Mouse (Mus musculus) ES-CJ7 (cell line): ENCODE results near the gene Palm2.

Source experiments
- DNase-seq: peaks from one replicate; pipeline ENCODE4 v3.0.0; 2011; ENCODE audit warnings: low read depth, low spot score

Gene Palm2

DNA sequence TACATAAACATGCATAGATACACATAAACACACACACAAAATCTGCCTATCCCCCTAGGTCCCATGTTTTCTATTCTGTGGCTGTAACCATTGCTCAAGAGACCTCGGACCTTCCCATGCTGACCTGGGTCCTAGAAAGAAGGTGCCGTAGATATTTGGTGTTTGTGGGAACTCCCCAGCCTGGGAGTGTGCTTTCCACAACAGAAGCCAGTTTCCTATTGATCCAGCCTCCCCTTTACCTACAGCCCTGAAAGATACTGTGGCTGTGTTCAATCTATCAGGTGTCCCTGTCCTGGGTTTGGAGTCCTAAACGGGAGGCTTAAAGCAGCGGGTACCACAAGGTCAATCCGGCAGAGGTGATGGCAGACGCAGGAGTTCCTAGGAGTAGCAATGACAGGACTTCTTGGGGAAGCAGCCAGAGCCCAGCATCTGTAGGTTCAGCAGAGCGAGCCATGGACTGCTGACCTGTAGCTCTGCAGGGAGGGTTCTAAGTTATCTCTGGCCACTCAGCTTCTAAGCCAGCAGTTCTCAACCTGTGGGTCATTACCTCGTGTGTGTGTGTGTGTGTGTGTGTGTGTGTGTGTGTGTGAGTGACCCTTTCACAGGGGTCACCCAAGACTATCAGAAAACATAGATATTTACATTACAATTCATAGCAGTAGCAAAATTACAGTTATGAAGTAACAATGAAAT lies 79.3 kb downstream of the Palm2 start:
- no peak for DNase-seq

DNA sequence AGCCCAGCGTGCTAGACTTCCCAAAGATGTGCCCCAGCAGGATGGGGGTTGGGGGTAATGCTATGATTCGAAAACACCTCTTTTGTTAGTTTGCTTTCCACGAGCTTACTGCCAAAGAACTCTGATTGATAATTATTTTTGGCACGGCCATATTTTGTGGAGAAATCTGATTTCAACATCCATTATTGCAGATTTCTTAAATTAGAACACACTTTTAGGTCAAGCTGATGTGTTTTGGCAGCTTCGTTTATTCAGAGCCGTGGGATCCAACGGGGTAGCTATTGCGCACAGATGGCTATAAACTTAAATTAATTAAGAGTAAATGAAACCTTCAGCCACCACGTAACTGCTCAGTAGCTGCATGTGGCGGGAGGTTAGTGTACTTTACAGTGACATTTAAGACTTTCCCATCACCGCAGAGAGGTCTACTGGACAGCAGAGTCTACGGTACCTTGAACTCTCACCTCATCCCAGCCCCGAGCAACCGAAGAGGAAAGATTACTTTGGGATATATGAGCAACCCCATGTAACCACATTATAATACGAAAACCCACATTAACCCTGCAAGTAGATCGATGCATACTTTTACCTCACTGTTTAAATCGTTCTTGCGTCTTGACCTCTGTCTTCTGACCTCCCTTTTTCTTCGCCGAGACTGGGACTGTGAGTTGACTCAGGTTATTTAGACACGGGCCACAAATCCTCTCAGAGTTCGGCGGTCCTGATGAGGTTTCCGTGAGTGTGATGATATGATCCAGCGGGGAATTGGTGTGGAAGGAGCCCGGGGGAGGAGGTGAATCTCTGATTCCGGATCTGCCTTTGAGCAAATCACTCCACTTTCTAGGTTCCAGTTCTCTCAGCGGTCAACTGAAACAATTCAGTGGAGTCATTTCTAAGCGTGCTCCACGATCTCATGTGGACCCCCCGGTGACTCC lies 80.2 kb downstream of the Palm2 start:
- no peak for DNase-seq

DNA sequence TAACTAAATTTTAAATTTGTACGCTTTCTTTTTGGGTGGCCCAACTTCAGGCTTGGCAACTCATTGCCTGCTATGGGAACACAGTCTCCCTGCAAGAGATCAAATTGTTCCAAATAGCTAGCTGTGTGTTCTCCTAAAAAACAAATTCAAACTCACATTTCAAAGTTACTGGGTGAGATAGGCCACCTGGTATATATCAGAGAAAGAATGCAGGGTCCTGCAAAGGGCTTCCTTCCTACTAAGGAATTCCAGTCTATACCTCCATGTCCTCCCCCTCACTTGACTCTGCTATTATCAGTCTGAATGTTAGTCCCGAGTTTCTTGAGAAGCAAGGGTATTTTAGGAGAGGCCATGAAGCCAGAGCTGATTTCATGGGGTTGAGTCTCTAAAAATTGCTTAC lies 81.3 kb downstream of the Palm2 start:
- no peak for DNase-seq

- DNase-seq = no peak
Measured at GRCm38 (mm10) chr4:57523456-57523855, 89.4 kb downstream of the Palm2 start.

GRCm38 (mm10) chr4:57524461-57524860 lies 90.4 kb downstream of the Palm2 start:
- no peak for DNase-seq

GRCm38 (mm10) chr4:57525221-57526011 lies 91.4 kb downstream of the Palm2 start:
- no peak for DNase-seq

- DNase-seq = no peak
Measured at GRCm38 (mm10) chr4:57528296-57528695, 94.2 kb downstream of the Palm2 start.

- DNase-seq = no peak
Measured at GRCm38 (mm10) chr4:57533686-57534085, 99.6 kb downstream of the Palm2 start.

GRCm38 (mm10) chr4:57534232-57534631 lies 100.2 kb downstream of the Palm2 start:
- DNase-seq = no peak

- DNase-seq = peak; percentile 9
Measured at GRCm38 (mm10) chr4:57535087-57535486, 101.0 kb downstream of the Palm2 start.

DNA sequence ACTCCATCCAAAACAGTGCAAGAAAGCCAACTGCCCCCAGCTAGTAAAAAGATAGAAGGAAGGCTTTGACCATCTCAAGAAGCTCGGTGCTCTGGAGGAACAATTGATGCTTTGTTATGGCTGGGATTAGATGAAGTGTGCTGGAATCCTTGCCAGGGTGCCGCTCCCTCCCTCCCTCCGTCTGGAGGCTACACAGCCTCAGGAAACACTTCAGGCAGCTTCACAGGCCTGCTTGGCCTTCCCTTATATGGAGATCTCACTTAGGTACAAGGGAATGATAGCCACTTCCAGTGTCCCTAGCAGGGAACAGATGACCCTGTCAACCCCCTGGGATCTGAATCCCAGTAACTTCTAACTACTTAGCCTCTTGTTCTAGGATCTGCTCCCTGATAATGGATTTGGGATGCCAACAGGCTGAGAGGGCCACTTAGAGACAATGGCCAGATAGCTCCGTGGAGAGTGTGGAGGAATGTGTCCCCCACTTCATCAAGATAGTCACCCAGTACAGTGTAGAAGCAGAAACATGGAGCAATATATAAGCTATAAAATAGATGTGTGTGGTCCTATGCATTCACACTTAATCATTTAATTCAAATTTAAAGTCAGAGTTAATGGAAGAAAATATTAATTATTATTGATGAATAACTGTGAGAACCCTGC lies 104.1 kb downstream of the Palm2 start:
- DNase-seq = peak; percentile 22

GRCm38 (mm10) chr4:57543692-57544256 lies 109.7 kb downstream of the Palm2 start:
- DNase-seq = peak; percentile 48

- DNase-seq = no peak
Measured at GRCm38 (mm10) chr4:57547785-57548184, 113.7 kb downstream of the Palm2 start.

DNA sequence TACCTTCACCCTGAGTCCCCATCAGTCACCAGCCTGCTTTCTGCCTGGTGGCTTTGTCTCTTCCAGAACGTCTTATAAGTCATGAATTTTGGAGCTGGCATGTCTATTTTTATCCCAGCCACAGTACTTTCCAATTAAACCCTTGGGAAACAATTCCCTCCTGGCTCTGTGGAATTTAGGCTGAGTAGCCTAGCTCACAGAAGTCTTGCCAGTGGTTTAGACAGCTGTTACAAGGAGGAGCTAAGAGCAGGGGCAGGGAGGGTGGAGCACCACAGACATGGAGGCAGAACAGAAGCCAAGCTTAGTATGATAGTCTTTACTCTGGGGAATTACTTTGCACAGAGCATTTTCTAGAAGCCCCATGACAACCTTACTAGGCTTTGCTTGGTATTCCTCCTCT lies 116.2 kb downstream of the Palm2 start:
- DNase-seq = no peak

DNA sequence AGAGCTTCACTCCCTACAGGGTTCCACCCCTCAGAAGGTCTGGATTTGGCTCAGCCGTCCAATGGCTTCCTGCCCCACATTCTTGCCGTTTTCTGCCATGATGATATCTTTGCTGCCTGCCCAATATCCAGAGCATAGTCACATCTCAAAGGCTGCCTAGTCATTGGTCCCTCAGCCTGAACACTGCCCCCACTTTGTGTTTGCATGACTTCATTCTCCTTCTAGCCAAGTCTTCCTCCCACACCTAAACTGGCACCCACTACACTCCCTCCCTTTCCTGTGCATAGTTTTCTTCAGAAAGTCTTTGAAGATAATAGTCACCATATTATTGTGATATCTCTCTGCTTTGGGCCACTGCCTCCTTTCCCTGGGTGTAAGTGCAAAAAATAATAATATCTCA lies 123.1 kb downstream of the Palm2 start:
- DNase-seq = no peak

GRCm38 (mm10) chr4:57559438-57559837 lies 125.4 kb downstream of the Palm2 start:
- no peak for DNase-seq

GRCm38 (mm10) chr4:57560010-57560409 lies 126.0 kb downstream of the Palm2 start:
- DNase-seq = peak; percentile 22

DNA sequence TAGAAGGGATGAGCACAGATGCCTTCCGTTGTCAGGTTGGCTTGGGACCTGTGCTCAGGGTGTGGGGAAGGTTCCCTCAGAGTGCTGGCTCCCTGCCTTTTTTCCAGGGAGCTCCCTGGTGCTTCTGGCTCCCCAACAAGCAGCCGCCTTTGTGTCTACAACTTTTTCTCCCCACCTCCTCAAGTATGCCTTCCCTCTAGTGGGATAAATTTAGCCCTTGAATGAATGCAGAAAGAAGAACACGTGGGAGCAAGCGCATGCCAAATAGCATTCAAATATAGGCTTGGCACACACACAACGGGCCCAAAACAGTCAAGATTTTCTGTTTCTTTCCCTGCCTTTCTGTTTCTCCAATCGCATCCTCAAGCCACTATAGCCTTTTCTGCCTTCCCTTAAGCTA lies 127.0 kb downstream of the Palm2 start:
- no peak for DNase-seq

DNA sequence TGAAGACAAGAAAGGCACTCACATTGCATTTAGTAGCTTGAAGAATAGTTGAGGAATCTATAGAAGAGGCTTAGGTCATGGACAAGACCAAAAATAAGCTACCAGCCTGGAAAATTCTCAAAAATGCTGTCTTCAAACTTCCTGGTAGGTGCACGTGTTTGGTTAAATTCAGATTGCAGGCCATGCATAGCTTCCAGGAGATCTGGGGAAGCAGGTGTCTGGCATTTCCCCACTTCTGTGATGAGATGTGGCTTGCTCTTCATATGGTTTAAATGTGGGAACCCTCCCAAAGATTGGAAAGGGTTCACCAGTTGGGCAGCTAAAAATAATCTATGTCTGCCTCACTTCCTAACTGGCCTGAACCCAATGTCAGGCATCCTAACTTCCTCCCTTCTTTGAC lies 131.2 kb downstream of the Palm2 start:
- DNase-seq = no peak

- peak; percentile 9 for DNase-seq
Measured at GRCm38 (mm10) chr4:57565811-57566210, 131.8 kb downstream of the Palm2 start.

GRCm38 (mm10) chr4:57567666-57568206 lies 133.7 kb downstream of the Palm2 start, which contains the start of gene Pakap:
Gene Pakap (plus strand): TSS chr4:57568179.
- DNase-seq = peak; percentile 44
